Mouse (Mus musculus): ENCODE results near the gene Tax1bp3. TPM values are rescaled to one million over a fixed set of nuclear protein-coding genes. Genes with fewer than 3 reads are reported as not detected.
A peak's percentile ranks its signal among the peaks of the same experiment; 100 is the strongest.

Tax1bp3 gene
- polyA plus RNA-seq, 1 experiment from 2014 or later, result 119 TPM

DNA sequence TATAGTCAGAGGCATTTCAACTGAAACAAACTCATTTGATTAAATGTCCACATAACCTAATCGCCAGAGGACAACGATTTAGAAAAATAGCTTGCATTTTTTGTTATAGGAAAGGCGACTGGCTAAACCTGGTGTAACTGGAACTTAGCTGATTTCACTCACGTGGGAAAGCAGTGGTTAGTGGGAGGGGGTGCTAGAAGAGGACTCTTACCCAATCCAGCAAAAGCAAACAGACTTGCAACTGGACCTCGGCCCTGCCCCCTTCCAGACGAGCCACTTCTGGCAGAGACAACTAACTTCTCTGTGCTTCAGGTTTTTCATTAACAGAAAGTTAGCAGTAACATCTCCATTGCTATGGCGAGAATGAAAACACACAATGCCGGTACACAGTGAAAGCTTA lies 1.3 kb upstream of the Tax1bp3 start:
- DNase-seq (ENCODE audit: low spot score), result no peak

- DNase-seq (ENCODE audit: low spot score), result no peak
These were observed 697 bp upstream of the Tax1bp3 start for GRCm38 (mm10) chr11:73176186-73176585.

GRCm38 (mm10) chr11:73177509-73177875 lies 609 bp downstream of the Tax1bp3 start:
- DNase-seq (ENCODE audit: low spot score), result peak; percentile 31

DNA sequence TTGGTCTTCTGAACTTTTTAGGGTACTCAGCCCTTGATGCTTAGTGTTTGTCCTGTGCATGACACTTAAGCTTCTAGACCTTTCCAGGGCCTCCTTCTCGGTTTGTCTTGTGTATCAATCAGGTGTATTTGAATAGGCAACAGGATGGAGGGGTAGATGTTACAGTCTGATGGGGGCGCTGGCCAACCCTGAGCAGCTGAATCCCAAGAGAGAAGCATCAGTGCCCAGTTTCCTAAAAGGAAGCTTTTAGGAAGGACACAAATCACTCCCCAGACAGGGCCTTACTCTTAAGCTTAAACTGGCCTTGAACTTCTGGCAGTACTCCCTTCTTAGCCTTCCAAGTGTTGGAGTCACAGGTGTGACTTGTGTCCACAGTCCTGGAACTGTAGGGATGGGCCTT lies 1.0 kb downstream of the Tax1bp3 start:
- no peak for DNase-seq (ENCODE audit: low spot score)

DNA sequence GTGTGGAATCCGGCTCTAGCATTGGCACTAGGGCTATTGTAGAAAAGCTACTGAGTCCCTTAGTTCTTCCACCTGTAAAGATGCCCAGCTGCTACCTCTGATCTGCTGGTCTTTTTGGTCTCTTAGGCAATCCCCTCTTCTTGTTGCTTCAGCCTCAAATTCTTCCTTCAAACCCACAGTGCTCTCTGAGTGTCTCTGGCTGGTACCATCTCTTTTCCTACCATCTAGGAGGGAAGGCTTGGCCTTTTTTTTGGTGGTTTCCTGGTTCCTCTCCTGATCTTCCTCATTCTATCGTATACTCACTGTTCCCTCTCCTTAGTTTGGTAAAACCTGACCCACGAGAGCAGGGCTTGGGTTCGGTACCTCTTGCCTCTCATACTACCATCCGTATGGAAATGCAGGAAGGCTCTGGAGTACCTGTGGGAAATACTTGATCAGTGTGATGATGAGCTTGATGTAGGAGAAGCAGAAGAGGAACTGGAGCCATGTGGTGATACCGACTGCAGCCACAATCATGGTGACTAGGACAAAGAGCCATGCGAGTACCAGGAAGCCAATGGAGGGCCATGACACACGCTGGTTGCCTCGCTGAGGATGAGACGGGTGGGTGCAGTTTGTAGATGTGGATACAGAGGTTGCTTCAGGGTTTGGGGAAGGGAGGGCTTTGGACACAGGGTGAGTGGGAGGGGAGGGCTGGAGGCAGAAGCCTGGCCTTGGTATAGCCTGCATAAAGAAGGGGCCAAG lies 9.2 kb downstream of the Tax1bp3 start:
- DNase-seq (ENCODE audit: low spot score), result no peak

- DNase-seq (ENCODE audit: low spot score), result no peak
These were observed 10.3 kb downstream of the Tax1bp3 start for GRCm38 (mm10) chr11:73187231-73187630.

DNA sequence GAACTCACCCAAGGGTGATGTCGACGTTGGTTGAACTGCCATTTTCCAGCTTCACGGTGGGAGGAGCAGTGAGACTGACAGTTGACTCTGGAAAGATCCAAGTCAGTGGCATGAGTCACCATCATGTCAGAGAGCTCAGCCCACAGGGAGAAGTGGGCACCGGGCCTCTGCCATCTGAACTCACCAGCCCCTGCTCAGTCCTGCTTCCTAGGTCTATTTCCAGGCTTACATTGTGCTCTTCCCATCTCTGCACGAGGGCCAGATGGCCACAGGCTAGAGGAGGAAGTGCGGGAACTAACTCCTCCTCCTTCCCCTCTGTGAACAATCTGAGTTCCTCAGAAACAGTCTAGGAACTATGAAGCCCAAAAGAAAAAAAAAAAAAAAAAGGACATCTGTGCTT lies 16.2 kb downstream of the Tax1bp3 start:
- no peak for DNase-seq (ENCODE audit: low spot score)

DNA sequence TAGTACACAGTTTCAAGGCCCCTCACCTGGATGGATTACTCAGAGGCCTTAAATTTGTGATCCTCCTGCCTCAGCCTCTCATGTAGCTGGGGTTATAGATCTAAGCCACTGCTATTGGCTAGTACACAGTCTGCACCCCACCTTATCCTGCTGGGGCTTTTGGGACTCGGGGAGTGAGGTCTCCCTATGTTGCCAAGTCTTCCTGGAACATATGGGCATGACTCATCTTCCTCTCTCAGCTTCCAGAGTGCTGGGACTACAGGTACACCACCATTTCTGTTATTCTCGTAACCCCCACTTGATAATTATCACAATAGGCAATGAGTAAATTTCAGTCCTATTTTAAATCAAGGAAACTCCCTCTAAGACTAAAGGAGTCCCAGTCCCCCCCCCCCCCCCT lies 17.6 kb downstream of the Tax1bp3 start:
- no peak for DNase-seq (ENCODE audit: low spot score)

DNA sequence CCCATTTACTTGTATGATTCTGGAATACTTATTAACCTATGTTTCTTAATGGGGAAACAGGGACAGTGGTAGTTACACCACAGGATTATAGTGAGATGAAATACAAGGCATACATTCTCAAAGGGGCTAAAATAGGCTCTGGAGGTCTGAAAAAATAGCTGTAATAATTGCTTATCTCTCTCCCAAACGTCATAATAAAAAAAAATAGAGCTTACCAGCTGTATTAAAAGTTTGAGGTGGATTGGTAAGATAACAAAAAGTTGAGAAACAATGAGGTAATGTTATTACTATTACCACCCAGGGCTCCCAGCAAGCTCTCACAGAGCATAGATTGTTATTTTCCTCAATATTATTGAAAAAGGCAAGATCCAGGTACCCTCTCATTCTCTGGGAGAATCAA lies 21.3 kb downstream of the Tax1bp3 start:
- DNase-seq (ENCODE audit: low spot score), result no peak

DNA sequence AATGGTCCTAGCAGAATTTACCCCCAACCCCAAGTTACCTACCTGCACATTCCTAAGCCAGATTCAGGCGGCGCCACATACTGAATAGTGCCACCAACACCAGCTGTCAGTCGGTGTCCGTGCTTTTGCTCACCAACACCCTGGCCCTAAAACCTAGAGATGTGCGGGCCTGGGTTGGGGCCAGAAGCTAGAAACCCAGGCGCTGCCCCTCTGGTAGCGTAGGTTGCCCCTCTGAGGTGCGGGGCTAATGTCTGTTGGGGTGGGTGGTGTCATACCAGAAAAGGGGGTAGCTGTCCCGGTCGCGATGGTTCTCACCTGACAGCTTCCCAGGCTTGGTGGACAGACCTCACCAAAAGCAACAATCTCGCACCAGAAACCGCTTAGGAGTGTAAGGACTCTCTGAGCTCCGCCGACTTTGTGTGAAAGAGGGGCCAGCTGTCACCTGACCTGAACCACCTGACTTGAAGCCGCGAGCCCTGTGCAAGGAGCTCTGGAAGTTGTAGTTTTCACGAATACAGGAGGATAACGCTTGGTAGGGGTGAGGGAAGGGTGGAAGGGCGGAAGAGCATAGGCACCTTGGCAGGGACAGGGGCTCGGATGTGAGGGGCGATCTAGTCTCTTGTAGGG lies 21.8 kb downstream of the Tax1bp3 start, which contains the start of gene Ctns:
Gene Ctns (minus strand): TSS at position 440 of the 627 bp plus-strand sequence.
- peak; percentile 89 for DNase-seq (ENCODE audit: low spot score)

DNA sequence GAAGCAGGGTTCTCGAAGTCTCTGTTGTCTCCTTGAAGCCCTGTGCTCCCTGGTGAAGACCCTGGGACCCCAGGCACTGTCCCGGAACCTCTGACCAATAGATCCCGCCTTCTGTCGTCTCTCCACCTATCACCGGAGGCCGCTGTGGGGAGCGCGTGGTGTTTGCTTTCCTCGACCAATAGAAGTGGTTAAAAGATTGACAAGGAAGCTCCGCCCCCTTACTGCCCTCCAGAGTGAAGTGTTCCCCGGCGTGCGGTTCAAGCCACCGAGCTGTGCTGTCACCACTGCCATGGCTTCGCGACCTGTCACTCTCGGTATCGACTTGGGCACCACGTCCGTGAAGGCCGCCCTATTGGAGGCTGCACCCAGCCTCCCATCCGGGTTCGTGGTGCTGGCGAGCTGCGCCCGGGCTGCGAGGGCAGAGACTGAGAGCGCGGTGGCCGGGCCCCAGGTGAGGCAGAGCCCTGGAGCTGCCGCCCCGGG lies 22.4 kb downstream of the Tax1bp3 start, which contains the start of gene Shpk:
Gene Shpk (plus strand): TSS at position 231 of the 483 bp plus-strand sequence.
- DNase-seq (ENCODE audit: low spot score), result peak; percentile 95

GRCm38 (mm10) chr11:73199879-73200278 lies 23.0 kb downstream of the Tax1bp3 start:
- peak; percentile 36 for DNase-seq (ENCODE audit: low spot score)

DNA sequence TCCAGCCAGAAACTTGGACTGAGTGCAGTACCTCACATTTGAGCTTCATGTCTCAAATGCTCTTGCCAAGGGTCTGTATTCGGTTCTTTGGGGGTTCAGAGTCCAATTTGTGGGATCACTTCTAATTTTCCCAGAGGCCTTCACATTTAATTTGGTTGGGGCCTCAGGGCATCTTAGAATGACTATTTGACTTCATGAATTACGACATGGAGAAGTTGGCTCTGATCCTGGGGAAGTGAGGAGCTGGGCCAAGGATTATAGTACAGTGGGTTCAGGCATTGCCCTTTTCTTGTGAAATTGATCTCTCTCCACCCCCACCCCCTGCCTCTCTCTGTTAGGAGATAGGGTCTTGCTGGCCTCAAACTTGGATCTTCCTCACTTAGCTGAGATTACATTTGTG lies 24.1 kb downstream of the Tax1bp3 start:
- DNase-seq (ENCODE audit: low spot score), result no peak

DNA sequence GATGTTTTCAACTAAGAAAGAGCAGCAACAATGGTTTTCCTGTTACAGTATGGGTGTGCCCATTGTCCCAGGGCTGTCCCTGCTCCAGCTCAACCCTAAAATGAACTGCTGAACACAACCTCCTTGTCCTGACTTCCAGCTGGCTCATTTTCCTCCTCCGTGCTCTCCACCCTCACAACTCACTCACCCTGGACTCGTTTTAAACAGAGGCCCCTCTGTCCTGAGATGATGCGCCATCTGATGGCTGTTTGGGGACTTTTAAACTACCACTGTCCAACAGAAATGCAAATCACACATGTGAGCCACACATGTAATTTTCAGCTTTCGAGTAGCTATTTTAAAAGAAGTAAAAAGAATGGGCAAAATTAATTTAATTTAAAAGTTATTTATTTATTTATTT lies 24.7 kb downstream of the Tax1bp3 start:
- DNase-seq (ENCODE audit: low spot score), result no peak

DNA sequence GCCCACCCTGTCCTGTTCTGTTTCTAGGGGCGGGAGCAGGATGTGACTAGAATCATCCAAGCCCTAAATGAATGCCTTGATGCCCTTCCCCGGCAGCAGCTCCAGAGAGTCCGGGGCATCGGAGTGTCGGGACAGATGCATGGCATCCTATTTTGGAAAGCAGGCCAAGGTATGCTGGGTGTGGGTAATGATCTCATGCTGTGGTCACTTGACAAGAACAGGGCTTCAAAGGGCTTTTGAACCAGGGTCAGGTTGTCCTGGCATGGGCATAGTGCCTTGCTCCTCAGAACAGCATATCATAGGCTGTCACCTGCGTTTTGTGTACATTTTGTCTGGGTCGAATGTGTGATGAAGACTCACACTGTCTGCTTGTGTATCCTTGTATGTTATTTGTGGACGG lies 27.0 kb downstream of the Tax1bp3 start:
- DNase-seq (ENCODE audit: low spot score), result no peak

- DNase-seq (ENCODE audit: low spot score), result no peak
These were observed 28.3 kb downstream of the Tax1bp3 start for GRCm38 (mm10) chr11:73205194-73205593.

DNA sequence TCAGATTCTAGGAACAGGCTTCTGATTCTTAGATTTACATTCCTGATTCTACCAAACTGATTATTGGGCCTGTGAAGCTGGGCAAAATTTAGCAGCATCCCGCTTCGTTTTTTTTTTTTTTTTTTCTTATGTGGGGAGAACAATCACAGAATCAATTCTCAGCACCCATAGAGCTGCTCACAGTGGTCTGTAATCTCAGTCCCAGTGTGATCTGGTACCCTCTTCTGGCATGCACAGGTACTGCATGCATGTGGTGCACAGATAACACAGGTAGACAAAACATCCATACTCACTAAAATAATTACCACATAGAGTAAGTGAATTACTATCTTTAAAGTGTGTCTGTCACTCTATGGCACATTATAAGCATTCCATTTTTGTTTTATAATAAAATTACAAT lies 30.7 kb downstream of the Tax1bp3 start:
- DNase-seq (ENCODE audit: low spot score), result no peak

GRCm38 (mm10) chr11:73213956-73214355 lies 37.1 kb downstream of the Tax1bp3 start:
- no peak for DNase-seq (ENCODE audit: low spot score)

DNA sequence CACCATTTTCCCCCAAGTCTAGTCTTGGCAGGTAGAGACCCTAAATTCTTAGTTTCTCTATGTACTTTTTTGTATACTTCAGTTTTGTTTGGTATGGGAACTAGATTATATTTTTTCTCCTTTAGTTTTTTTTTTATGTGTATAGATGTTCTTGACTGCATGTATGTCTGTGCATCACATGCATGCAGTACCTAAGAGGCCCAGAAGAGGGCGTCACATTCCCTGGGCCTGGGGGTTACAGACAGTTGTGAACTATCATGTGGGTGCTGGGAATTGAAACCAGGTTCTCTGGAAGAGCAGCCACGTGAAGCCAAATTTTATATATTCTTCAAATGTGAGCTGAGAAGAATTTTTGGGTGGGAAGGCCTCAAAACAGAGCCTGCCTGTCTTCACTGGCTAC lies 42.8 kb downstream of the Tax1bp3 start:
- no peak for DNase-seq (ENCODE audit: low spot score)

DNA sequence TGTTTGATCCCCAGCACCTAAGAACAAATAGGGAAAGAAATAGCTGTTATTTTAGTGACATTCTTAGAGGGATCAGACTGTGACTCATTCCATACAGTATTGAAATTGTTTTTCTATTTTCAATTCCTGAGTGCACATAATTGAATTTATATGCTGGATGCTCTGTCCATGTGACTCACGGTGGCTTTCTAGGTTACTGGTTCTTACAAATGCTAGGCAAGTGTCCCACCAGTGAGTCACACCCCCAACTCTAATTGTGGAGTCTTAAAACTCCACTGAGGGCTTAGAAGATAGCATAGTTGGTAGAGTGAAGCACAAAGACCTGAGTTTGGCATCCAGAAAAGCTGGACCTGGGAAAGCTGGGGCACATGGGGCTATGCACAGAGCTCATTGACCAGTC lies 43.8 kb downstream of the Tax1bp3 start:
- no peak for DNase-seq (ENCODE audit: low spot score)

- DNase-seq (ENCODE audit: low spot score), result no peak
These were observed 46.0 kb downstream of the Tax1bp3 start for GRCm38 (mm10) chr11:73222846-73223245.

- DNase-seq (ENCODE audit: low spot score), result no peak
These were observed 47.1 kb downstream of the Tax1bp3 start for GRCm38 (mm10) chr11:73223966-73224365.

GRCm38 (mm10) chr11:73225856-73226255 lies 49.0 kb downstream of the Tax1bp3 start:
- DNase-seq (ENCODE audit: low spot score), result no peak

All from thymus, postnatal 0 days (tissue).